Mouse (Mus musculus): Measurements from ENCODE around the gene Fam160a2. TPM values are rescaled to one million over a fixed set of nuclear protein-coding genes. Genes with fewer than 3 reads are reported as not detected.
"Not testable (repeated sequence)": the region's sequence is repeated elsewhere in the genome, so short reads cannot be mapped to it uniquely, and the experiment has no call there.

The Fam160a2 gene
- polyA plus RNA-seq, 1 experiment from 2014 or later = 44.8 TPM

- H3K9me3 ChIP-seq = no peaks in the 10 kb centered on the region
- no peak within 1 kb of the TSS for H3K4me3 ChIP-seq
- H3K27ac ChIP-seq (replicated peaks) = no peak within 1 kb of the TSS
- WGBS = 90% methylated on average over 1 of the region's 1 CpGs
- H3K36me3 ChIP-seq (replicated peaks) = peaks cover 81% of the 10 kb centered on the region
- H3K27me3 ChIP-seq (replicated peaks; ENCODE audit: low read depth, poor library complexity, severe bottlenecking) = no peaks in the 10 kb centered on the region
- no peak for DNase-seq (ENCODE audit: low spot score)
- H3K4me1 ChIP-seq = no peaks in the 10 kb centered on the region
Observed at GRCm38 (mm10) chr7:105374866-105375265, 25.0 kb downstream of the Fam160a2 start, which contains the start of gene Gm5901. Gm5901 (plus strand) TSS chr7:105375038.

GRCm38 (mm10) chr7:105373976-105374375, 25.9 kb downstream of the Fam160a2 start:
- WGBS = 97% methylated on average over 3 of the region's 3 CpGs
- DNase-seq (ENCODE audit: low spot score) = no peak
- Histone ChIP-seq H3K4me1 (no peaks in the 10 kb centered on the region), H3K9me3 (no peaks in the 10 kb centered on the region), H3K36me3 (replicated peaks) (peaks cover 72% of the 10 kb centered on the region), H3K27me3 (replicated peaks; ENCODE audit: low read depth, poor library complexity, severe bottlenecking) (no peaks in the 10 kb centered on the region), H3K27ac (replicated peaks) (no peak overlapping the region), H3K4me3 (no peak overlapping the region)

GRCm38 (mm10) chr7:105373509-105373908, 26.3 kb downstream of the Fam160a2 start:
- DNase-seq (ENCODE audit: low spot score) = no peak
- no peak overlapping the region for H3K27ac ChIP-seq (replicated peaks)
- 97% methylated on average over 4 of the region's 4 CpGs for WGBS

GRCm38 (mm10) chr7:105372912-105373311, 26.9 kb downstream of the Fam160a2 start:
- no peaks in the 10 kb centered on the region for H3K9me3 ChIP-seq
- DNase-seq (ENCODE audit: low spot score) = no peak

More at GRCm38 (mm10) chr7:105373509-105373908, 26.3 kb downstream of the Fam160a2 start:
- no peaks in the 10 kb centered on the region for H3K9me3 ChIP-seq
- no peaks in the 10 kb centered on the region for H3K27me3 ChIP-seq (replicated peaks; ENCODE audit: low read depth, poor library complexity, severe bottlenecking)
- H3K4me3 ChIP-seq = no peak overlapping the region
- H3K36me3 ChIP-seq (replicated peaks) = peaks cover 67% of the 10 kb centered on the region
- no peaks in the 10 kb centered on the region for H3K4me1 ChIP-seq

DNA sequence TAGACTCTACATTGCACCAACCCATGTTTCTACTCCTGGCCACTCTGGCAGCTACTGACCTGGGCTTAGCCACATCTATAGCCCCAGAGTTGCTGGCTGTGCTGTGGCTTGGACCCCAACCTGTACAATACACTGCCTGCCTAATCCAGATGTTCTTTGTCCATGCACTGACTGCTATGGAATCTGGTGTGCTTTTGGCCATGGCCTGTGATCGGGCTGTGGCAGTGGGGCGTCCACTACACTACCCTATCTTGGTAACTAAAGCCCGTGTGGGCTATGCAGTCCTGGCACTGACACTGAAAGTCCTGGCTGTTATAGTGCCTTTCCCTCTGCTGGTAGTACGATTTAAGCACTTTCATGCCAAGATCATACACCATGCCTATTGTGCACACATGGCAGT, 31.3 kb downstream of the Fam160a2 start:
- DNase-seq (ENCODE audit: low spot score) = no peak
- Histone ChIP-seq H3K27me3 (replicated peaks; ENCODE audit: low read depth, poor library complexity, severe bottlenecking) (no peaks in the 10 kb centered on the region), H3K27ac (replicated peaks) (no peak overlapping the region), H3K4me3 (no peak overlapping the region), H3K4me1 (no peaks in the 10 kb centered on the region), H3K9me3 (no peaks in the 10 kb centered on the region), H3K36me3 (replicated peaks) (peaks cover 20% of the 10 kb centered on the region)
- 92% methylated on average over 4 of the region's 4 CpGs for WGBS

More at GRCm38 (mm10) chr7:105372912-105373311, 26.9 kb downstream of the Fam160a2 start:
- no peak overlapping the region for H3K27ac ChIP-seq (replicated peaks)
- no peaks in the 10 kb centered on the region for H3K4me1 ChIP-seq
- no peak overlapping the region for H3K4me3 ChIP-seq
- no peaks in the 10 kb centered on the region for H3K27me3 ChIP-seq (replicated peaks; ENCODE audit: low read depth, poor library complexity, severe bottlenecking)
- 87% methylated on average over 1 of the region's 1 CpGs for WGBS
- H3K36me3 ChIP-seq (replicated peaks) = peaks cover 61% of the 10 kb centered on the region

DNA sequence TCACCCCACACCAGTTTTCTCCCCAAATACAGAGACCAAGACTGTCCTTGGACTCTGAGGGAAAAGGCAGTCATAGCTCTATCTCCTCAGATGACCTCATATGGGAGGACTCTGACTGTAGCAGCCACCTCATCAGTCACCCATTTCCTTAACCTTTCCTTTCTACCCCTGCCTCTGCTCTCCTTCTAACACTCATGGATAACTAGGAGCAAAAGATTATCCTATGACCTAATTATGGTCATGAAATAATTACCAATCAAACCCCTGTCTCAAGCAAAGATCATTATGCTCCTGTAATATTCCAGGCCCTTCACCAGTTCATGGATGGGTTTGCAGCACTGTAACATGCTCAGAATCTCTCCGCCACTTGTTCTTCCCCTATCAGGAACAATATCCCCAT, 31.9 kb downstream of the Fam160a2 start, which contains the start of gene Olfr692:
Gene Olfr692, plus strand, starts transcription at position 301 of the 400 bp plus-strand sequence.
- Histone ChIP-seq H3K9me3 (no peaks in the 10 kb centered on the region), H3K27me3 (replicated peaks; ENCODE audit: low read depth, poor library complexity, severe bottlenecking) (no peaks in the 10 kb centered on the region), H3K27ac (replicated peaks) (no peak within 1 kb of the TSS), H3K4me3 (no peak within 1 kb of the TSS), H3K36me3 (replicated peaks) (peaks cover 14% of the 10 kb centered on the region), H3K4me1 (no peaks in the 10 kb centered on the region)
- whole genome bisulfite sequencing = 98% methylated on average over 1 of the region's 1 CpGs
- DNase-seq (ENCODE audit: low spot score) = no peak

DNA sequence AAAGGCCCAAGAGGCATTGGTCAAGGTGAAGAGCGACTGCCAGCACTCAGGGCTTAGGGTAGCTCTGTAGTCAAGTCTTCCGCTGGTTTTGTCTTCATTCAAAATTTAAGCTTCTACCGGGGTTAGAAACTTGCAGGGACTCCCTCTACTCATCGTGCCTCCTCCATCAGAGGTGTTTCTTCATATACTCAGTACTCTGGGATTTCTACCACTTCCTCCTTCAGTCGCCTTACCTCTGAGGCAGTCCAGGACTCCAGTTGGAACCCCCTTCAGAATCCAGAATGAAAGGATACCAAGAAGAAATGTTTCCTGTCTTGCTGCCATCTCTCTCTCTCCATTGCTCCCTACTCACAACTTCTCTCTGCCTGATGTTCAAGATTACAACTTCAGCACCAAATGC, 32.6 kb downstream of the Fam160a2 start:
- H3K36me3 ChIP-seq (replicated peaks) = peaks cover 9% of the 10 kb centered on the region
- H3K9me3 ChIP-seq = no peaks in the 10 kb centered on the region
- no peak for DNase-seq (ENCODE audit: low spot score)
- no peaks in the 10 kb centered on the region for H3K4me1 ChIP-seq
- no peak overlapping the region for H3K4me3 ChIP-seq
- WGBS = 90% methylated on average over 5 of the region's 5 CpGs
- H3K27ac ChIP-seq (replicated peaks) = no peak overlapping the region
- H3K27me3 ChIP-seq (replicated peaks; ENCODE audit: low read depth, poor library complexity, severe bottlenecking) = no peaks in the 10 kb centered on the region

DNA sequence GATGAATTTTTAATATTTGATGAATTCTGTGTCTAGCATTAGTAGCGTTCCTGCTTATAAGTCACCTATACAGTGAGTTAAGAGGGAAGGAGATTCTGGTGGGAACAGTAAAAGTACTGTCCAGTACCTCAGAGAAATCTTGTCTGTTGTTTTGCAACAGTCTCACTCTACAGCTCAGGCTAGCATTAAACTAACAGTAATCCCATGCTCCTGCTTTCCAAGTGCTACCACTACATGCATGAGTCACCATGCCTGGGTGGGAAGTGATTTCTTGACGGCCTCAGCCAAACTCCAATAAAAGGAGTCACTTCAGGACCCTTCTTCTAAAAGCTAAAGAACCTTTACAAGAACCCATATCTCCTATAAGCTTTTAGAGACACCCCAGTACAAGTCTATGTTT, 38.1 kb downstream of the Fam160a2 start:
- DNase-seq (ENCODE audit: low spot score) = no peak
- 81% methylated on average over 2 of the region's 2 CpGs for WGBS
- no peaks in the 10 kb centered on the region for H3K27me3 ChIP-seq (replicated peaks; ENCODE audit: low read depth, poor library complexity, severe bottlenecking)
- no peaks in the 10 kb centered on the region for H3K9me3 ChIP-seq
- no peaks in the 10 kb centered on the region for H3K36me3 ChIP-seq (replicated peaks)
- H3K4me1 ChIP-seq = no peaks in the 10 kb centered on the region
- no peak overlapping the region for H3K4me3 ChIP-seq
- no peak overlapping the region for H3K27ac ChIP-seq (replicated peaks)

DNA sequence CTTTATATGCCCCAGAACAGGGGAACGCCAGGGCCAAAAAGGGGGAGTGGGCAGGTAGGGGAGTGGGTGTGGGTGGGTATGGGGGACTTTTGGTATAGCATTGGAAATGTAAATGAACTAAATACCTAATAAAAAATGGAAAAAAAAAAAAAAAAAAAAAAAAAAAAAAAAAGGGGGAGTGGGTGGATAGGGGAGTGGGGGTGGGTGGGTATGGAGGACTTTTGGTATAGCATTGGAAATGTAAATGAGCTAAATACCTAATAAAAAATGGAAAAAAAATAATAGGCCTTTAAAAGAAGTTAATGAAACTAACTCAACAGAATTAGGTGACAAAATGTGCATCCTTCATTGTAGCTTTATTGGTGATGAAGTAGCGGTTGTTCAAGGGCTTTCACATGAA, 43.4 kb downstream of the Fam160a2 start:
- H3K4me1 ChIP-seq; H3K9me3 ChIP-seq; H3K36me3 ChIP-seq (replicated peaks); H3K27me3 ChIP-seq (replicated peaks; ENCODE audit: low read depth, poor library complexity, severe bottlenecking); H3K4me3 ChIP-seq; H3K27ac ChIP-seq (replicated peaks); DNase-seq (ENCODE audit: low spot score): not testable (repeated sequence)
- 94% methylated on average over 1 of the region's 2 CpGs for WGBS

DNA sequence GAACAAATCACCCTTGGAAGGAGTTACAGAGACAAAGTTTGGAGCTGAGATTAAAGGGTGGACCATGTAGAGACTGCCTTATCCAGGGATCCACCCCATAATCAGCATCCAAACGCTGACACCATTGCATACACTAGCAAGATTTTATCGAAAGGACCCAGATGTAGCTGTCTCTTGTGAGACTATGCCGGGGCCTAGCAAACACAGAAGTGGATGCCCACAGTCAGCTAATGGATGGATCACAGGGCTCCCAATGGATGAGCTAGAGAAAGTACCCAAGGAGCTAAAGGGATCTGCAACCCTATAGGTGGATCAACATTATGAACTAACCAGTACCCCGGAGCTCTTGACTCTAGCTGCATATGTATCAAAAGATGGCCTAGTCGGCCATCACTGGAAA, 43.8 kb downstream of the Fam160a2 start:
- not testable (repeated sequence) for H3K9me3 ChIP-seq; H3K27ac ChIP-seq (replicated peaks); H3K27me3 ChIP-seq (replicated peaks; ENCODE audit: low read depth, poor library complexity, severe bottlenecking); DNase-seq (ENCODE audit: low spot score); H3K4me1 ChIP-seq; H3K4me3 ChIP-seq; H3K36me3 ChIP-seq (replicated peaks)
- WGBS = no CpG with 5 or more reads among the region's 5 CpGs

- Histone ChIP-seq H3K27ac (replicated peaks) (no peak overlapping the region), H3K4me3 (no peak overlapping the region), H3K4me1 (no peaks in the 10 kb centered on the region), H3K27me3 (replicated peaks; ENCODE audit: low read depth, poor library complexity, severe bottlenecking) (no peaks in the 10 kb centered on the region), H3K9me3 (no peaks in the 10 kb centered on the region), H3K36me3 (replicated peaks) (no peaks in the 10 kb centered on the region)
- no peak for DNase-seq (ENCODE audit: low spot score)
- 77% methylated on average over 2 of the region's 2 CpGs for WGBS
Observed at GRCm38 (mm10) chr7:105342752-105343151, 57.1 kb downstream of the Fam160a2 start.

GRCm38 (mm10) chr7:105342170-105342569, 57.7 kb downstream of the Fam160a2 start, which contains the start of gene Olfr691:
Olfr691 (minus strand) TSS chr7:105342270.
- WGBS = 54% methylated on average over 1 of the region's 1 CpGs

DNA sequence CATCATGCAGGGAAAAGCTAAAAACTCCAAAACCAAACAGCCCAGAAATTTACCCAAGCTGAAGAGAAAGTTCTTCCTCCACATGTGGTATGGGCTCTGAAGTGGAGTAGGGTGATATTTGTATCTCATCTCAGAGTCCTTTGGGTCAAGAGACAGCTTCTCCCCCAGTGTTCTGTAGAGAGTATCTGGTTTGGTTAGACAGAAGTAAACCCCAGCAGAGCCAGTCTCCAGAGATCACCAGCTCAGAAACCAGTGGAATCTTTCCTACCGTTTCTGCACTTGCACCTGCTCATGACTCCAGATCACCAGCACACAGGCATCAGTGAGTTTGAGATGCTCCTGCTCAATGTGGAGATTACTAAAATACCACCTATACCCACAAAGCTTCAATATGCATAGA, 65.8 kb downstream of the Fam160a2 start, which contains the start of gene Olfr690:
Gene Olfr690, minus strand, starts transcription at position 101 of the 400 bp plus-strand sequence.
- Histone ChIP-seq H3K27me3 (replicated peaks; ENCODE audit: low read depth, poor library complexity, severe bottlenecking) (no peaks in the 10 kb centered on the region), H3K27ac (replicated peaks) (no peak within 1 kb of the TSS), H3K4me3 (no peak within 1 kb of the TSS), H3K36me3 (replicated peaks) (no peaks in the 10 kb centered on the region), H3K4me1 (no peaks in the 10 kb centered on the region), H3K9me3 (no peaks in the 10 kb centered on the region)
- DNase-seq (ENCODE audit: low spot score) = no peak
- WGBS = 78% methylated on average over 1 of the region's 1 CpGs

More at GRCm38 (mm10) chr7:105342170-105342569, 57.7 kb downstream of the Fam160a2 start, which contains the start of gene Olfr691:
- DNase-seq (ENCODE audit: low spot score) = no peak
- Histone ChIP-seq H3K27me3 (replicated peaks; ENCODE audit: low read depth, poor library complexity, severe bottlenecking) (no peaks in the 10 kb centered on the region), H3K36me3 (replicated peaks) (no peaks in the 10 kb centered on the region), H3K4me3 (no peak within 1 kb of the TSS), H3K27ac (replicated peaks) (no peak within 1 kb of the TSS), H3K4me1 (no peaks in the 10 kb centered on the region), H3K9me3 (no peaks in the 10 kb centered on the region)
